Mouse (Mus musculus) neural tube, embryonic 11.5 days (tissue): Measurements from ENCODE around the gene Zbtb43. TPM values are rescaled to one million over a fixed set of nuclear protein-coding genes. Genes with fewer than 3 reads are reported as not detected.

Experiments
- ATAC-seq: fragments of 200-750 bp; cut with Nextera tagmentation; 2 replicates; pipeline ENCODE4 v1.8.0; 2017; ENCODE audit warnings: moderate number of reproducible peaks, mild to moderate bottlenecking, moderate TSS enrichment, moderate library complexity; ENCODE audit not compliant: insufficient read depth, low FRiP score, low TSS enrichment
- DNase-seq: peaks from one replicate; pipeline ENCODE4 v3.0.0-alpha.2; 2015; ENCODE audit warnings: low spot score
- H3K27ac ChIP-seq: fragments of 300-500 bp; sonication (generic); 2 replicates; pipeline ENCODE4 v1.5.1; 2014; ENCODE audit warnings: low read depth, mild to moderate bottlenecking, low read length
- H3K27me3 ChIP-seq: fragments of 300-500 bp; sonication (generic); 2 replicates; pipeline ENCODE4 v1.6.1; 2014; ENCODE audit warnings: mild to moderate bottlenecking, low read length, mixed read lengths; ENCODE audit not compliant: control insufficient read depth, insufficient read depth
- H3K36me3 ChIP-seq: fragments of 300-500 bp; sonication (generic); 2 replicates; pipeline ENCODE4 v1.6.1; 2014; ENCODE audit warnings: mild to moderate bottlenecking, low read length, moderate library complexity, mixed read lengths; ENCODE audit not compliant: control insufficient read depth, insufficient read depth
- H3K4me1 ChIP-seq: fragments of 300-500 bp; sonication (generic); 2 replicates; pipeline ENCODE4 v1.6.1; 2014; ENCODE audit warnings: low read length, mixed read lengths; ENCODE audit not compliant: control insufficient read depth, insufficient read depth
- H3K4me2 ChIP-seq: fragments of 300-500 bp; sonication (generic); 2 replicates; pipeline ENCODE4 v1.6.1; 2014; ENCODE audit warnings: low read depth, mild to moderate bottlenecking, moderate library complexity
- H3K4me3 ChIP-seq: fragments of 300-500 bp; sonication (generic); 2 replicates; pipeline ENCODE4 v1.5.1; 2014; ENCODE audit warnings: low read depth, low read length
- H3K9ac ChIP-seq: fragments of 300-500 bp; sonication (generic); 2 replicates; pipeline ENCODE4 v1.6.1; 2014; ENCODE audit warnings: mild to moderate bottlenecking, low read length
- H3K9me3 ChIP-seq: fragments of 300-500 bp; sonication (generic); 2 replicates; pipeline ENCODE4 v1.6.1; 2016; ENCODE audit warnings: low read length; ENCODE audit not compliant: control insufficient read depth
- WGBS: fragments of 180-500 bp; shearing (Covaris S2); extraction: QIAGEN DNeasy Blood & Tissue Kit; methylation state at CpG from one replicate; pipeline ENCODE4 v1.1.7; 2014; 5-methylcytosine and 5-hydroxymethylcytosine counted together
- polyA plus RNA-seq: library from polyadenylated mRNA; unstranded; fragments of >200 nt; fragmentation: Nextera tagmentation; extraction: Ambion mirVana; gene quantifications from 2 replicates; pipeline ENCODE4 v1.2.1, GENCODE M21; 2014

Gene Zbtb43
- polyA plus RNA-seq, 1 experiment from 2014 or later = 22.5 TPM

- peaks cover 10% of the 10 kb centered on the region for H3K4me1 ChIP-seq
- peak overlapping the region; percentile 90 for H3K9ac ChIP-seq
- H3K4me3 ChIP-seq = peak overlapping the region; percentile 87
- H3K9me3 ChIP-seq = no peaks in the 10 kb centered on the region
- H3K4me2 ChIP-seq = peak overlapping the region; percentile 89
- H3K36me3 ChIP-seq = 0 out of 2 replicates have a peak, but pooled peaks cover 2% of the 10 kb centered on the region
- 15% methylated on average over 13 of the region's 13 CpGs for WGBS
- no peak overlapping the region for H3K27ac ChIP-seq
- H3K27me3 ChIP-seq = no peaks in the 10 kb centered on the region
- ATAC-seq = no peak
- DNase-seq = no peak
These were observed 38.1 kb downstream of the Zbtb43 start for GRCm38 (mm10) chr2:33430081-33430770.

GRCm38 (mm10) chr2:33429339-33429738, 39.0 kb downstream of the Zbtb43 start:
- H3K4me3 ChIP-seq = no peak overlapping the region
- H3K4me2 ChIP-seq = peak overlapping the region; percentile 14; the same call in 1 of the 2 replicates
- no peaks in the 10 kb centered on the region for H3K9me3 ChIP-seq
- peaks cover 10% of the 10 kb centered on the region for H3K4me1 ChIP-seq
- H3K9ac ChIP-seq = peak overlapping the region; percentile 22
- no peaks in the 10 kb centered on the region for H3K27me3 ChIP-seq
- 47% methylated on average over 6 of the region's 6 CpGs for WGBS
- H3K27ac ChIP-seq = no peak overlapping the region
- DNase-seq = no peak
- no peak for ATAC-seq
- 0 out of 2 replicates have a peak, but pooled peaks cover 2% of the 10 kb centered on the region for H3K36me3 ChIP-seq

- H3K9me3 ChIP-seq = no peaks in the 10 kb centered on the region
- peaks cover 10% of the 10 kb centered on the region for H3K4me1 ChIP-seq
- DNase-seq = no peak
- H3K4me3 ChIP-seq = no peak overlapping the region
- no peak for ATAC-seq
- H3K27ac ChIP-seq = no peak overlapping the region
- H3K27me3 ChIP-seq = no peaks in the 10 kb centered on the region
- peaks cover 3% of the 10 kb centered on the region; the same call in 1 of the 2 replicates for H3K36me3 ChIP-seq
- no peak overlapping the region for H3K4me2 ChIP-seq
- 67% methylated on average over 10 of the region's 10 CpGs for WGBS
- H3K9ac ChIP-seq = no peak overlapping the region
These were observed 41.5 kb downstream of the Zbtb43 start for GRCm38 (mm10) chr2:33426640-33427398.

GRCm38 (mm10) chr2:33417454-33417853, 50.9 kb downstream of the Zbtb43 start:
- no peaks in the 10 kb centered on the region for H3K4me1 ChIP-seq
- no peak overlapping the region for H3K4me2 ChIP-seq
- H3K4me3 ChIP-seq = no peak overlapping the region
- no peak overlapping the region for H3K27ac ChIP-seq
- DNase-seq = no peak
- H3K9me3 ChIP-seq = no peaks in the 10 kb centered on the region
- H3K36me3 ChIP-seq = peaks cover 5% of the 10 kb centered on the region
- no peak for ATAC-seq
- H3K9ac ChIP-seq = no peak overlapping the region
- WGBS = 79% methylated on average over 4 of the region's 4 CpGs
- H3K27me3 ChIP-seq = no peaks in the 10 kb centered on the region

GRCm38 (mm10) chr2:33414019-33414418, 54.3 kb downstream of the Zbtb43 start:
- Histone ChIP-seq H3K4me3 (no peak overlapping the region), H3K9ac (no peak overlapping the region), H3K27me3 (no peaks in the 10 kb centered on the region), H3K36me3 (peaks cover 7% of the 10 kb centered on the region; the same call in 1 of the 2 replicates), H3K4me2 (no peak overlapping the region), H3K9me3 (no peaks in the 10 kb centered on the region), H3K27ac (no peak overlapping the region), H3K4me1 (no peaks in the 10 kb centered on the region)
- WGBS = 93% methylated on average over 13 of the region's 13 CpGs
- DNase-seq = no peak
- no peak for ATAC-seq

- Histone ChIP-seq H3K4me2 (no peak overlapping the region), H3K9ac (no peak overlapping the region), H3K4me3 (no peak overlapping the region), H3K27ac (no peak overlapping the region), H3K36me3 (peaks cover 7% of the 10 kb centered on the region; the same call in 1 of the 2 replicates), H3K4me1 (no peaks in the 10 kb centered on the region), H3K9me3 (no peaks in the 10 kb centered on the region), H3K27me3 (no peaks in the 10 kb centered on the region)
- ATAC-seq = no peak
- DNase-seq = no peak
- WGBS = 93% methylated on average over 14 of the region's 14 CpGs
These were observed 56.2 kb downstream of the Zbtb43 start for GRCm38 (mm10) chr2:33412111-33412510.

- no peaks in the 10 kb centered on the region for H3K27me3 ChIP-seq
- H3K4me3 ChIP-seq = no peak overlapping the region
- DNase-seq (no peak), ATAC-seq (no peak)
- H3K9ac ChIP-seq = no peak overlapping the region
- H3K9me3 ChIP-seq = no peaks in the 10 kb centered on the region
- no peak overlapping the region for H3K4me2 ChIP-seq
- H3K36me3 ChIP-seq = no peaks in the 10 kb centered on the region
- 84% methylated on average over 4 of the region's 4 CpGs for WGBS
- H3K27ac ChIP-seq = no peak overlapping the region
- no peaks in the 10 kb centered on the region for H3K4me1 ChIP-seq
These were observed 64.8 kb downstream of the Zbtb43 start for GRCm38 (mm10) chr2:33403511-33404003.

GRCm38 (mm10) chr2:33402638-33403037, 65.7 kb downstream of the Zbtb43 start:
- H3K4me2 ChIP-seq = no peak overlapping the region
- H3K4me1 ChIP-seq = no peaks in the 10 kb centered on the region
- 61% methylated on average over 5 of the region's 5 CpGs for WGBS
- DNase-seq (no peak), ATAC-seq (no peak)
- no peaks in the 10 kb centered on the region for H3K27me3 ChIP-seq
- no peak overlapping the region for H3K9ac ChIP-seq
- no peaks in the 10 kb centered on the region for H3K9me3 ChIP-seq
- no peak overlapping the region for H3K4me3 ChIP-seq
- H3K36me3 ChIP-seq = no peaks in the 10 kb centered on the region
- no peak overlapping the region for H3K27ac ChIP-seq
